Mouse (Mus musculus): ENCODE measurements around the gene Olfr1219. TPM values are rescaled to one million over a fixed set of nuclear protein-coding genes. Genes with fewer than 3 reads are reported as not detected.
A peak's percentile ranks its signal among the peaks of the same experiment; 100 is the strongest.

Gene Olfr1219
- total RNA-seq (2015) (not detected in 2 replicates), total RNA-seq (2017) (not detected in 2 replicates)

DNA sequence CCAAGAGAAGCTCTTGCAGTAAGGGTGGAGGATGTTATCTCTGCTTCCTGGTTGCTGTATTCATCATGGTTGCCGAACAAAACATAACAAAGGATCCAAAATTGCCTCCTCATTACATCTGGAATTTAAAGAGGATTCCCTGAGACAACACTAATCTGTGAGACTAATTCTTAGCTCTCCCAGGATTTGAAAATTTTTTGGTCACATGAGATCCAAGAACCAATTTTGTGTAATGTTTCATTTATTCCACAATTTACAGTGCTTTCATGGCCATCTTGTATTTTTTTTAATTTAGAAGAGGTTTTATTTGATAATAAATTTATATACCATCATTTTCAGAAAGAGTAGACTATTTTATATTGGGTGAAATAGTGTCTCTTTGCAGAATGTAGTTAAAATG, at the start of gene Olfr1219:
Olfr1219 (minus strand) TSS at position 101 of the 400 bp plus-strand sequence.
- no peak for ATAC-seq (ENCODE audit: poor library complexity, severe bottlenecking)

DNA sequence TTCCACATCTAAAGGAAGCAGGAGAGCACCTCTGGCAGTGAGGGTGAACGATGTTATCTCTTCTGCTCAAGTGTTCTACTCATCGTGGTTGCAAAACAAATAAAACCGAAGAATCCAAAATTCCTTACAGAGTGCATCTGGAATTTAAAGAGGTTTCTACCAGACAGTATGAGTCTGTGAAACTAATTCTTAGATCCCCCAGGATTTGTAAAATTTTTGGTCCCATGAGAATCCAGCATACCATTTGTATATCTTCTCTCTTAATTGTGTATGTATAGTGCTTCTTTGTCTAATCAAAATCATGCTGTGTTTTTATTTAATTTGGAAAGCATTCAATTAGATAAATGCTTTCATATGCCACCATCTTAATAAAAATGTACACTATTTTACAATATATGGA, 49.6 kb upstream of the Olfr1219 start, which contains the start of gene Olfr1222:
Olfr1222 (minus strand) TSS at position 101 of the 400 bp plus-strand sequence.
- ATAC-seq (ENCODE audit: poor library complexity, severe bottlenecking): no peak

DNA sequence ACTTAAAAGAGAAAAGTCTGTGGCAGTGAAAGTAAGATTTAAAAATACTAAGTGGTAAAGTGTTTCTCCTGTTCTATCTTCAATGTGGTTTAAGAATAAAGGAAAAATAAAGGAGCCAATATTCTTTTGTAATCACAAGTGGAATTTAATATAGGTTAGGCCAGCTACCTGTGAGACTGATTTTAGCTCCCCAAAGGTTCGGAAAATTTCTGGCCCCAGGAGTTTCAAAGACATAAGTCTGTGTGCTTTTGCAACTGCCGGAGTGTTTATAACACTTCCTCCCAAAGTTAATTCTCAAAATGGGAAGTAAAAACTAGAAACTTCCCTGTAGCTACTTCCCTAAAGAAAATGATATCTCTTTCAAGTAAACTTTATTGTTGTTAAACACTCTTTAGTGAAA, 33.9 kb upstream of the Olfr1219 start, which contains the start of gene Olfr1221:
Olfr1221 (minus strand) TSS at position 101 of the 400 bp plus-strand sequence.
- peak; percentile 18; the same call in 1 of the 2 replicates for ATAC-seq (ENCODE audit: poor library complexity, severe bottlenecking)

DNA sequence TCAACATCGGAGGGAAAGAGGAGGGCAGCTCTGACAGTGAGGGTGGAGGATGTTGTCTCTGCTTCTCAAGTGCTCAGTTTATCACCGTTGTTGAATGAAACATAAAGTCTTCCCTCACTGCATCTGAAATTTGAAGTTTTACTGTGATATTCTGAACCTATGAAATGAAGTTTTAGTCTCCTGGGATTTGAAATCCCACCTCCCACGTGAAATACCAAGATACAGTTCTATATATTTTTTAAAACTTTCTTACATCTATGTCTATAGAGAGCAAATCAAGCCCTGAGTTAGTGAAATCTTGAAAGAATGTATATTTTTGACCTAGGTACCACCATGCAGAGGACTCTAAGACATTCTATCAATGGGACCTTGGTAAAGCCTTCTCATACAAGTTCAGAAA, 23.4 kb upstream of the Olfr1219 start, which contains the start of gene Olfr1220:
Olfr1220 (minus strand) TSS at position 101 of the 400 bp plus-strand sequence.
- no peak for ATAC-seq (ENCODE audit: poor library complexity, severe bottlenecking)

DNA sequence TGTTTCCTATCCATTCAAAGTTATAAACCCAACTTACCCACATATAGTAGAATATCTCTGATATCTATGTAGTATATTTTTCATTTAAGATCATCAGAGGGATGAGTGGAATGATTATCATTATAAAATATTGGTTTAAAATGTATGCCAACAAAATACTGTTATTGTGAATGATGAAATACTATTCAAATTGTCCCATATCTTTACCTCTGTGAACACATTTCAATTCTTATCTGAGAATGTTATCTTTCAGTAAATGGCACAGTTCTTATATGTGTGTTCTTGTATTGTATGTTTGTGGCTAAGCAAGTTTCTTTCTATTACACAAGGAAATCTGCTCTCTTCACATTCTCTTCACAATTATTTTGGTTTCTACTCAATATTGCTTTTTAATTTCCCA, 22.3 kb upstream of the Olfr1219 start:
- ATAC-seq (ENCODE audit: poor library complexity, severe bottlenecking): no peak

DNA sequence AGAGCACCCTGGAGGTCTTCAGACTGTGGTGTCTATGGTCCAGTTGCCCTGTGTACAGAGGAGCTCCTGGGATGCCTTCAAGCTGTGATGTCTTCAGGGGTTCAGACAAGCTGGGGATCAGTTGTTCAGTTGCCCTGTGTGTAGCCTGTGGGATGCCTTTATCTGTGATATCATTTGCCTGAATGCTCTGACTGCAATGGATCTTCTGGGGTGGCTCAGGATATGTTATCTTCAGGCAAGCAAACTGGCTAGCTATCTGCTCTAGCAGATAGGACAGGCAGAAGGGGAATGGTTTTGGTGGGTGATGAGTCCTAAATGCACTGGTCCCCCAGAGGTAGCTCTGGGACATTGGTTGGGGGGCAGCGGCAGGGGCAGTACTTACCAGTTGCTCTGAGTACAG, 10.5 kb upstream of the Olfr1219 start:
- ATAC-seq (ENCODE audit: poor library complexity, severe bottlenecking): no peak

DNA sequence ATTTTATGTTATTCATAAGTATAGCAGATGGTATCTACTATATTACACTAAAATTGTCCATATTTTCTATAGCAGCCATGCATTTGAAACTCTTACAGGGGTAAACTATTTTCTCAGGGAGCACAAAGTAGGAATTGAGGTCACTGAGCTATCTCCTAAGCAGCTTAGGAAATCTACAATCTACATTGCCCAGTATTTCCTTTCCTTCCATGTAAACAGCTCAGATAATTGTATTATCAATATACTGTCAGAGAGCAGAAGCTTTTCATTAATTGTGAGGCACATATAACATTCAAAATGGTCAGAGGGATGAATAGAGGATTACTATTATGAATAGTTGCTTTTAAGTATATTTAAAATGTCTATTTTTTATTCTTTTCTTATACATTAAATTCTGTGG, 1.8 kb downstream of the Olfr1219 start:
- no peak for ATAC-seq (ENCODE audit: poor library complexity, severe bottlenecking)

DNA sequence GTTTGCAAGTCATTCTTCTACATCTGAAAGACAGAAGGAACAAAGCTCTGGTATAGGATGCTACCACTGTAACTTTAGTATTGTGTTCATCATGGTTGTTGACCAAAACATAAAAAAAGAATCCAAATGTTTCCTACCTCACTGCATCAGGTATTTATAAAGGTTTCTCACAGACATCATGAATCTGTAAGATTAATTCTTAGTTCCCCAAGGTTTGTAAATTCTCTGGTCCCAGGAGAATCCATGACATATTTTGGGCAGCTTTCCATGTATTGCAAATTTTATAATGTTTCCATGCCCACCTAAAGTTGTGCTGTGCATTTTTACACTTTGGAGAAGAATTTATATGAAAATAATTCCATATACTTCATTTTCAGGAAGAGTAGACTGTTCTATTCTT, 22.2 kb downstream of the Olfr1219 start, which contains the start of gene Olfr1218:
Olfr1218 (minus strand) TSS at position 101 of the 400 bp plus-strand sequence.
- ATAC-seq (ENCODE audit: poor library complexity, severe bottlenecking): no peak

DNA sequence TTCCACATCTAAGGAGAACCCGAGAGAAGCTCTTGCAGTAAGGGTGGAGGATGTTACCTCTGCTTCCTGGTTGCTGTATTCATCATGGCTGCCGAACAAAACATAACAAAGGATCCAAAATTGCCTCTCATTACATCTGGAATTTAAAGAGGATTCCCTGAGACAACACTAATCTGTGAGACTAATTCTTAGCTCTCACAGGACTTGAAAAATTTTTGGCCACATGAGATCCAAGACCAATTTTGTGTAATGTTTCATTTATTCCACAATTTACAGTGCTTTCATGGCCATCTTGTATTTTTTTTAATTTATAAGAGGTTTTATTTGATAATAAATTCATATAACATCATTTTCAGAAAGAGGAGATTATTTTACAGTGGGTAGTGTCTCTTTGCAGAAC, 51.3 kb downstream of the Olfr1219 start, which contains the start of gene Olfr1217:
Olfr1217 (minus strand) TSS at position 101 of the 400 bp plus-strand sequence.
- ATAC-seq (ENCODE audit: poor library complexity, severe bottlenecking): no peak

Other genes starting within 250 kb of the Olfr1219 start
- gene Olfr1204, start 234.2 kb downstream of the Olfr1219 start, total RNA-seq (2015): not detected in 2 replicates
- not detected in 2 replicates for gene Olfr1204, start 234.2 kb downstream of the Olfr1219 start, total RNA-seq (2017)
- not detected in 2 replicates for gene Olfr1206, start 220.3 kb downstream of the Olfr1219 start, total RNA-seq (2015)
- not detected in 2 replicates for gene Olfr1206, start 220.3 kb downstream of the Olfr1219 start, total RNA-seq (2017)
- not detected in 2 replicates for gene Olfr1208, start 181.2 kb downstream of the Olfr1219 start, total RNA-seq (2015)
- gene Olfr1208, start 181.2 kb downstream of the Olfr1219 start, total RNA-seq (2017): not detected in 2 replicates
- not detected in 2 replicates for gene Olfr1209, start 168.4 kb downstream of the Olfr1219 start, total RNA-seq (2015)
- gene Olfr1209, start 168.4 kb downstream of the Olfr1219 start, total RNA-seq (2017): not detected in 2 replicates
- gene Olfr1211, start 145.4 kb downstream of the Olfr1219 start, total RNA-seq (2015): not detected in 2 replicates
- gene Olfr1211, start 145.4 kb downstream of the Olfr1219 start, total RNA-seq (2017): not detected in 2 replicates
- not detected in 2 replicates for gene Olfr1212, start 129.5 kb downstream of the Olfr1219 start, total RNA-seq (2015)
- not detected in 2 replicates for gene Olfr1212, start 129.5 kb downstream of the Olfr1219 start, total RNA-seq (2017)
- not detected in 2 replicates for gene Gm13762, start 103.2 kb downstream of the Olfr1219 start, total RNA-seq (2015)
- gene Gm13762, start 103.2 kb downstream of the Olfr1219 start, total RNA-seq (2017): not detected in 2 replicates
- not detected in 2 replicates for gene Olfr1214, start 90.9 kb downstream of the Olfr1219 start, total RNA-seq (2015)
- not detected in 2 replicates for gene Olfr1214, start 90.9 kb downstream of the Olfr1219 start, total RNA-seq (2017)
- not detected in 2 replicates for gene Olfr1215, start 76.5 kb downstream of the Olfr1219 start, total RNA-seq (2015)
- not detected in 2 replicates for gene Olfr1215, start 76.5 kb downstream of the Olfr1219 start, total RNA-seq (2017)
- gene Olfr1216, start 65.2 kb downstream of the Olfr1219 start, total RNA-seq (2015): not detected in 2 replicates
- not detected in 2 replicates for gene Olfr1216, start 65.2 kb downstream of the Olfr1219 start, total RNA-seq (2017)
- gene Olfr1217, start 51.4 kb downstream of the Olfr1219 start, total RNA-seq (2015): not detected in 2 replicates
- gene Olfr1217, start 51.4 kb downstream of the Olfr1219 start, total RNA-seq (2017): not detected in 2 replicates
- gene Olfr1218, start 22.3 kb downstream of the Olfr1219 start, total RNA-seq (2015): not detected in 2 replicates
- gene Olfr1218, start 22.3 kb downstream of the Olfr1219 start, total RNA-seq (2017): not detected in 2 replicates
- not detected in 2 replicates for gene Olfr1220, start 23.3 kb upstream of the Olfr1219 start, total RNA-seq (2015)
- gene Olfr1220, start 23.3 kb upstream of the Olfr1219 start, total RNA-seq (2017): not detected in 2 replicates
- gene Olfr1221, start 33.8 kb upstream of the Olfr1219 start, total RNA-seq (2015): not detected in 2 replicates
- gene Olfr1221, start 33.8 kb upstream of the Olfr1219 start, total RNA-seq (2017): not detected in 2 replicates
- not detected in 2 replicates for gene Olfr1222, start 49.5 kb upstream of the Olfr1219 start, total RNA-seq (2015)
- gene Olfr1222, start 49.5 kb upstream of the Olfr1219 start, total RNA-seq (2017): not detected in 2 replicates
- gene Olfr1223, start 68.0 kb upstream of the Olfr1219 start, total RNA-seq (2015): not detected in 2 replicates
- gene Olfr1223, start 68.0 kb upstream of the Olfr1219 start, total RNA-seq (2017): not detected in 2 replicates
- not detected in 2 replicates for gene Olfr1224-ps1, start 80.6 kb upstream of the Olfr1219 start, total RNA-seq (2015)
- not detected in 2 replicates for gene Olfr1224-ps1, start 80.6 kb upstream of the Olfr1219 start, total RNA-seq (2017)
- gene Olfr1225, start 91.2 kb upstream of the Olfr1219 start, total RNA-seq (2015): not detected in 2 replicates
- gene Olfr1225, start 91.2 kb upstream of the Olfr1219 start, total RNA-seq (2017): not detected in 2 replicates
- gene Olfr1226, start 116.5 kb upstream of the Olfr1219 start, total RNA-seq (2015): not detected in 2 replicates
- not detected in 2 replicates for gene Olfr1226, start 116.5 kb upstream of the Olfr1219 start, total RNA-seq (2017)
- not detected in 2 replicates for gene Olfr1228, start 170.5 kb upstream of the Olfr1219 start, total RNA-seq (2015)
- not detected in 2 replicates for gene Olfr1228, start 170.5 kb upstream of the Olfr1219 start, total RNA-seq (2017)
- not detected in 2 replicates for gene Olfr1229, start 204.5 kb upstream of the Olfr1219 start, total RNA-seq (2015)
- not detected in 2 replicates for gene Olfr1229, start 204.5 kb upstream of the Olfr1219 start, total RNA-seq (2017)
- gene Olfr1230, start 213.8 kb upstream of the Olfr1219 start, total RNA-seq (2015): not detected in 2 replicates
- gene Olfr1230, start 213.8 kb upstream of the Olfr1219 start, total RNA-seq (2017): not detected in 2 replicates
- gene Olfr1231, start 223.6 kb upstream of the Olfr1219 start, total RNA-seq (2015): not detected in 2 replicates
- gene Olfr1231, start 223.6 kb upstream of the Olfr1219 start, total RNA-seq (2017): not detected in 2 replicates
- gene Olfr1232, start 246.2 kb upstream of the Olfr1219 start, total RNA-seq (2015): not detected in 2 replicates
- not detected in 2 replicates for gene Olfr1232, start 246.2 kb upstream of the Olfr1219 start, total RNA-seq (2017)